Mouse (Mus musculus) urinary bladder, postnatal 4 days (tissue): ENCODE results near the gene Chil1.

Experiments
- DNase-seq, 2 experiments: peaks; one replicate each; pipeline ENCODE4 v3.0.0; 2021 to 2022; ENCODE audit warnings: low spot score in 2 of 2

Gene Chil1

GRCm38 (mm10) chr1:134204230-134204629 is 22.3 kb downstream of the Chil1 start:
- no peak for DNase-seq

- DNase-seq, result no peak
Measured at GRCm38 (mm10) chr1:134205296-134206018, 23.5 kb downstream of the Chil1 start.

DNA sequence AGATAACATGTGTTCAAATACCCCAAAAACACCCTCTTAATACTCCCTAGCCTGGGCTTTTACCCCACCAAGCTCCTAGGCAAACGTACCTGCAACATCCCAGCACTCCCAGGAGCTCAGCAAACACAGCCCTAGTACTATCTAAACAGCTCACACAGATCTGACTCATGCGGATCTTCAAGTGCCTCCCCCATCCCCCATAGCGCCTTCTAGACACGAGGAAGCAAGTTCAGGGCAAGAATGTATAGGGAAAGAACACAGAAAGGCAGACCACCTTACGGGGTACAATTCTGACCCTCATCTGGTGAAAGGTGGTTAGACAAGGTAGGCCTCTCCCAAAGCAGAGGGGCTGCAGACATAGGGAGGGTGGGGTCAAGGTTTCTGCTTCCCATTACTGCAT is 24.1 kb downstream of the Chil1 start:
- DNase-seq, result no peak

GRCm38 (mm10) chr1:134210179-134210755 is 28.3 kb downstream of the Chil1 start:
- no peak for DNase-seq

GRCm38 (mm10) chr1:134211043-134211442 is 29.1 kb downstream of the Chil1 start:
- no peak for DNase-seq

- no peak for DNase-seq
Measured at GRCm38 (mm10) chr1:134211631-134212030, 29.7 kb downstream of the Chil1 start.

DNA sequence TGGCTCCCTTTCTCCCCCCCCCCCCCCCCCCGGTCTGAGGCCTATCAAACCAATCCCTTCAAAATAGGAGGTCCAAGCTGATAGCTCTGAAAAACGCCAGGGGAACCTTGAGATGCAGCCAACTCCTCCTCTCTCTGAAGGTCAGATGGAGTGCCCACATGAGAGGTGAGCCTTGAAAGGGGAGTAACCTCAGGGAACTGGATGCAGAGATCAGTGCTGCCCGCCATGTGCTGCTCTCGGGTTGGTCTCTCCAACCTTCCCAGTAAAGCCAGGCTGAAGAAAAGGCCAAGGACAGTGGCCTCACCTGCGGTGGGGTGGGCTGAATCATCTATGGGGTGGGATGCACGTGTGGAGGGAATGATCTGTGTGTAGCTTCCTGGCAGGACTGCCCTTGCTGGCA is 30.4 kb downstream of the Chil1 start:
- no peak for DNase-seq

DNA sequence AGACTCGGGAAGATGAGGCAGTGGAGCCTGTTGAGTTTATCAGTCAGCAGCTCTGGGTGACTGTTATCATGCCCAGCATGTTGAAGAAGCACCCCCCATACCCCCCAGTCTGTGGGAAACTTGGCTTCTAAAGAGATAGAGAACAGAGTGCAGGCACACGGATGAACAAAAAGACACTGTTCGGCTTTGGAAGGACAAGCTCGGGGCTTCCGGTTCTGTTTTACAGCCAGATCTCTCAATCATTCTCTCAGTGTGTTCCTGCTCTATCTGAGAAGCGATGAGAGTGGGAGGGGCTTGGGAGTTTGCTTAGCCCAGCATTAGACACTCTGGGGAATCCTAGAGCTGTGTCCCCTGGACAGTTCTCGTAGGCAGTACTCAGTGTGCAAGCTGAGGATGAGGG is 31.4 kb downstream of the Chil1 start:
- no peak for DNase-seq

DNA sequence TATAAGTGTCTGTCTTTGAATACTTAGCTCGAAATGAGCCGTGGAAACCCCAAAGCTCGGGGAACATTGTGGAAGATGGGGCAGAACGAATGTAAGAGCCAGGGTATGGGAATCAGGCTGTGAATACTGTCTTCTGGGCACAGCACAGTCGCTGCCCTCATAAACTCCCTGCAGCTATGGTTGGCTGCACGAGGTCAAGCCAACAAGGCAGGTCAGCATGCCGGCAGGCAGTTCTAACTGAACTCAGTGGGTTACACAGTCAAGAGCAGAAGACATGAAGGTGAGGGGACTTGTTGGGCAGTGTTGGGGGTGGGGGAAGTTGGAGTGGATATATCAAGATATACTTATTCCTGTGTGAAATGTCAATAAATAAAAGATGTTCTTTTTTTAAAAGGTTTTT is 33.1 kb downstream of the Chil1 start:
- no peak for DNase-seq

DNA sequence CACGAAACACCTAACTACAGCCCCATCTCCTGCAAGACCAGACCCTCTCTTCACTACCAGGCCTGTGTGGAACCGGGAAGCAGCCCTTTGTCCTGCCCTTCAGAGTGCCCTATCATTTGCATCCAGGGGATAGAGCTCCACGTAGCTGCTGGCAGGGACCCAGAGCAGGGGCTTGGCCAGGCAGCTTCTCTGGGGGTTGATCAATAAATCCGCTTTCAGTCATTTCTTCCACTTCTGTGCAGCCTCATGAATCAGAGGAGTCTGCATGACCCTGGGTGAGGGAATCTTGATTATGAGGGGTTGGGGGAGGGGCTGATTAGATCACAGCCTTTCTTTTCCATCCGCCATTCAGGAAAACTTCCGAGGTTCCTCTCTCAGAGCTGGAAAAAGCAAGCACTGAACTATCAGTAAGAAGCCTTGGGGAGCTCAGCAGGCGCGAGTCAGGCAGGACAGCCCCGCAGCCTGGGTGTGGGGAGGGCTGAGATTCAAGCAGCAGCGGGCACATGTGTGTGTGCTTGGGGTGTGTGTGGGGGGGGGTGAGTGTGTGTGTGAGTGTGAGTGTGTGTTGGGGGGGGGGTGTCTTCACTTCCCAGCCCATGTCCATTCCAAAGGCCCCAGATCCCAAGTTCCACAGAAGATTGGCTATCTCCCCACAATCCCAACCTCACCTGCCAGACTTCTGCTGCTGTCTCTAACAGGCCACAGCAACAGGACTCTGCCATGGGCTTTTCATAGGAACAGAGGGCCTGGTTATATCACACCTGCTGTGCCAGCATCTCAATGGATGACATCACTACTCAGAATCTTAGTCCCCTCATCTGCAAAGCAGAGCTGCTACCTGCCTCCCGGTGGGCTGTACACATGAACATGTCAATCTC is 34.0 kb downstream of the Chil1 start:
- no peak for DNase-seq

- no peak for DNase-seq
Measured at GRCm38 (mm10) chr1:134216629-134216971, 34.6 kb downstream of the Chil1 start.

GRCm38 (mm10) chr1:134217028-134217481 is 35.1 kb downstream of the Chil1 start:
- DNase-seq, result no peak

- no peak for DNase-seq
Measured at GRCm38 (mm10) chr1:134217942-134218341, 36.0 kb downstream of the Chil1 start.

GRCm38 (mm10) chr1:134219608-134220007 is 37.6 kb downstream of the Chil1 start:
- DNase-seq, result no peak

- DNase-seq, result no peak
Measured at GRCm38 (mm10) chr1:134221172-134221571, 39.2 kb downstream of the Chil1 start.

GRCm38 (mm10) chr1:134222122-134223055 is 40.4 kb downstream of the Chil1 start:
- DNase-seq, result peak in 1 of 2 experiments; percentile 38

DNA sequence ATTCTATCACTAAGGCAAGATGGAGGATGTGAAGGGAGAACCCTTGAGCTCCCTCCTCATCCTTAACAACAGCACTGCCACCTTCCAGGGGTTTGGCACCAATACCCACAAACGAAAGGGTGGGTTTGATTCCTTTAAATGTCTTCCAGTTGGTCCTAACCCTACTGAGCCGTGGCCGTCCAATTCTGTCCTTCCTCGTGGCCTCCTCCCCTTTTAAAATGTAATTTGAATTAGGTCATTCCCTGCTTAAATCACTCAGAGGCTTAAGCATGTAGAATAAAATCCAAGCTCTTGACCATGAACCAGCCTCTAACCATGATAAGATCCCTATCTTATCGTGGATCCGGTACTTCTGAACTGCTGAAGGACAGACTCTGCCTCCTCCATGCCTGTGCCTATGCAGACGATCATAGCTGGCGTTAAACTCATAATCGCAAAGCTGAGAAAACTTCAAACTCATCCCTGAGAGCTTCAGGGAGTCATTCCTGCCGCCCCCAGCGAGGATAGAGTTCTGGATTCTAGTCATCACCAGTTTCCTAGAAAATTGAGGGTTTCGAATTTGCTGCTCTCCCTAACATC is 42.8 kb downstream of the Chil1 start:
- DNase-seq, result no peak

DNA sequence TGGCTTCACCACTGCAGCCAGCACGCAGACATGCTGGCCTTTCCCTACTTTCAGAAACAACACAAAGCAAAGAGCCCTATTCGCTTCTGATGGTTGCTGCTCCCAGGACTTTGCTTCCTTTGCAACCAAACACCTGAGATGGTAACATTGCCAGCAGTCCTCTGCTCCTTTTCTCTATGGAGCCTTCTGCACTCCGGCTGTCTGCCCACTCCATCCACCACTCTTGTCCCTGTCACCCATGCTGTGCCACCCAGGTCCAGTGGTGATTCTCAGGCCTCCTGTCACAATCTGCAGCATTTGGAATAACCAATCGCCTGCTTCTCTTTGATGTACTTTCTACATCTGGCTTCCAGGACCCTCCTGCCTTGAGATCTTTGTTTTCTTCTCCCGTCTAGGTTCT is 43.4 kb downstream of the Chil1 start:
- DNase-seq, result no peak

DNA sequence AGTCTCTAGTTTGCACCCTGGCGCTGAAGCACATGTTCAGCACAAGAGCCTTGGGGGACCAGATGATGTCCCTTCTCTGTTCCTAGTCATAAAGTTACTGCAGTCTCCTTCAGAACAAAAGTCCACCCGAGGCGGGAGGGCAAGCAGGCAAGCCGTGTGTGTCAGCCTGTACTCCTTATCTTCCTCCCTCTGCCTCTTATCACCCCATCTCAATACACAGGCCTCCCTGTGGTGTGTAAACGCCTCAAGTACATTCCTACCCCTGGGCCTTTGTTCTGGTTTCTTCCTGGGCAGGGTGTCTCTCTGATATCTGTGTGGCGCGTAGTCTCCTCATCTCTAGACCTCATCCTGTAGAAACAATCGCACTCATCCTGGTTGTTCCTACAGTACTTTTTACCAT is 44.8 kb downstream of the Chil1 start:
- DNase-seq, result no peak

- DNase-seq, result no peak
Measured at GRCm38 (mm10) chr1:134229806-134230575, 48.0 kb downstream of the Chil1 start.
